Mouse (Mus musculus): ENCODE measurements around the gene Foxg1.

- TF ChIP-seq CTCF (IDR thresholded peaks at IDR 0.05; ENCODE audit: low read depth) (no peak), EP300 (IDR thresholded peaks at IDR 0.05; ENCODE audit: low read depth) (no peak)
Observed at GRCm38 (mm10) chr12:49387856-49388598, 5.6 kb downstream of the Foxg1 start.
